Mouse (Mus musculus) heart, adult 2 months (tissue): ENCODE measurements around the gene Reg1. TPM values are rescaled to one million over a fixed set of nuclear protein-coding genes. Genes with fewer than 3 reads are reported as not detected.

Source experiments
- DNase-seq, 2 experiments: peaks; one replicate each; pipeline ENCODE4 v3.0.0; 2021
- H3K27ac ChIP-seq: fragments of 200-600 bp; 2 replicates; pipeline ENCODE4 v1.8.1; 2022
- H3K27me3 ChIP-seq: fragments of 200-500 bp; 2 replicates; pipeline ENCODE4 v1.6.1; 2012; ENCODE audit warnings: mild to moderate bottlenecking, low read length, inconsistent platforms, mixed read lengths; ENCODE audit not compliant: control insufficient read depth, insufficient read depth
- H3K36me3 ChIP-seq: fragments of 200-500 bp; 2 replicates; pipeline ENCODE4 v1.6.1; 2012; ENCODE audit warnings: low read length, inconsistent platforms; ENCODE audit not compliant: control insufficient read depth, insufficient read depth
- H3K4me1 ChIP-seq: fragments of 200-500 bp; 2 replicates; pipeline ENCODE4 v1.6.1; 2011; ENCODE audit warnings: low read length; ENCODE audit not compliant: control insufficient read depth, insufficient read depth
- H3K4me3 ChIP-seq: fragments of 200-600 bp; 2 replicates; pipeline ENCODE4 v1.8.1; 2022
- H3K79me2 ChIP-seq: fragments of 200-500 bp; replicated peaks from 2 replicates; pipeline ENCODE4 v1.6.1; 2012; ENCODE audit warnings: mild to moderate bottlenecking, inconsistent platforms, low read length, moderate library complexity, mixed read lengths; ENCODE audit not compliant: control insufficient read depth, insufficient read depth
- H3K9ac ChIP-seq: fragments of 200-500 bp; 2 replicates; pipeline ENCODE4 v1.6.1; 2012; ENCODE audit warnings: low read depth, mild to moderate bottlenecking, control low read depth, inconsistent platforms, low read length, mixed read lengths
- CTCF ChIP-seq: fragments of 200-600 bp; IDR thresholded peaks from 2 replicates; pipeline ENCODE4 v1.8.1; 2022; ENCODE audit warnings: antibody characterized with exemption, mild to moderate bottlenecking, moderate library complexity
- EP300 ChIP-seq: fragments of 200-500 bp; IDR thresholded peaks from 2 replicates; pipeline ENCODE4 v1.6.1; 2011; ENCODE audit warnings: low read depth, low read length, control low read depth; ENCODE audit not compliant: insufficient read depth
- POLR2A ChIP-seq: fragments of 200-500 bp; IDR thresholded peaks from 2 replicates; pipeline ENCODE4 v1.6.1; 2011; ENCODE audit warnings: mild to moderate bottlenecking, low read depth, low read length, control low read depth; ENCODE audit not compliant: insufficient read depth
- WGBS: fragments of 180-500 bp; shearing (Covaris S2); methylation state at CpG from one replicate; pipeline ENCODE4 v1.1.7; 2018; 5-methylcytosine and 5-hydroxymethylcytosine counted together
- intact Hi-C: fragments of 180-260 bp; cut with DNase I; formaldehyde crosslinking; loops from one replicate; pipeline ENCODE4 v1.15.1; 2025
- polyA plus RNA-seq: library from polyadenylated mRNA; depleted of rRNA; stranded (reverse); fragments of >200 nt; gene quantifications from 2 replicates; pipeline ENCODE4 v1.2.3, GENCODE M21; 2012; rRNA removed
- total RNA-seq, 2 experiments: library from RNA; stranded (reverse); gene quantifications; 2 replicates each; pipeline ENCODE4 v1.2.3; 2021

Gene Reg1
- total and polyA plus RNA-seq, 3 experiments: not detected

DNA sequence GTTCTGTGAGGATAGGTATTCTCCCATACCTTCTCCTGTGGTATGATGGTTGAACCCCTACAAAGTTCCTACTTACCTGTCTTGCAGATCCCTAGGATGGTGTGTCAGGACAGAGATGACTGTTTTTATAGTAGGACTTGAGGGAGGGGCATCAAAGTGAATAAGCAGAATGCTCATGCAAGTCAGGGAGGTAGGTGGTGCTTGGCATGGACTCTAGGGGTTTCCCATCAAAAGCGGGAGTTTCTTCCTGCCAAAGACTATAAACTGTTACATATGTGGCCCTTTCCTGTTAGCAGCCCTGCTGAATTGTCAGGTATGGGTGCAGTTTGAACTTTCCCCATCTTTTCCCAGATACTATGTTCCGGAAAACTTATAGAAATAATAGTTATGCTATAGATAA lies 46.3 kb downstream of the Reg1 start, which contains the start of gene Reg3g:
Reg3g (minus strand) TSS at position 101 of the 400 bp plus-strand sequence.
- Histone ChIP-seq H3K9ac (no peak within 1 kb of the TSS), H3K27me3 (no peaks in the 10 kb centered on the region), H3K4me1 (no peaks in the 10 kb centered on the region), H3K36me3 (no peaks in the 10 kb centered on the region), H3K27ac (no peak within 1 kb of the TSS), H3K79me2 (no peaks in the 10 kb centered on the region), H3K4me3 (no peak within 1 kb of the TSS)
- TF ChIP-seq POLR2A (no peak), EP300 (no peak)
- 75% methylated on average over 2 of the region's 2 CpGs for WGBS
- DNase-seq: no peak
- intact Hi-C loops: no loop called here

DNA sequence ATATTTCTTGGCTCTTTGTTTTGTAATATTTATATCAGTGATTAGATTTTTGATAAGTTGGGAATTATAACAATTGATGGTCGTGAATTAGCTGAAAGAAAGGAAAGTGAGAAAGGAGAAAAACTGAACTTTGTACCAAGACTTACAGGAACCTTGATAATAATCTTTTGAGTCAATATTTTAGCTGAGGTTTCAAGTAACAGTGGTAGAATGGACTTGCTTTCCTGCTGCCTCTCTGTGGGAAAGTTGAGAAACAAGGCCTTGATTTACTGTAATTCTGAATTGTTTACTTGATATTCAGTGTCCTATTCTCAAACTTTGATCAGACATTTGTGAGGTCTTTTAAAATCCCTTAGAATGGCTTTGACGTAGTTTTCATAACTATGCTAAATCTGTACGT lies 46.8 kb downstream of the Reg1 start:
- Histone ChIP-seq H3K4me3 (no peak overlapping the region), H3K79me2 (no peaks in the 10 kb centered on the region), H3K36me3 (no peaks in the 10 kb centered on the region), H3K27ac (no peak overlapping the region), H3K9ac (no peak overlapping the region), H3K27me3 (no peaks in the 10 kb centered on the region), H3K4me1 (no peaks in the 10 kb centered on the region)
- 61% methylated on average over 3 of the region's 3 CpGs for WGBS
- no peak for DNase-seq
- TF ChIP-seq POLR2A (no peak), CTCF (no peak), EP300 (no peak)
- intact Hi-C loops: no loop called here

Other genes with a start within 250 kb of the Reg1 start
- gene Reg3b, start 52.1 kb upstream of the Reg1 start, total RNA-seq: not detected
- 1.1 TPM in 1 of 2 replicates, not detected in the other for gene Reg3b, start 52.1 kb upstream of the Reg1 start, polyA plus RNA-seq
- not detected for gene Reg3d, start 43.8 kb upstream of the Reg1 start, total RNA-seq
- not detected in 2 replicates for gene Reg3d, start 43.8 kb upstream of the Reg1 start, polyA plus RNA-seq
- not detected for gene Reg3a, start 42.0 kb upstream of the Reg1 start, total RNA-seq
- gene Reg3a, start 42.0 kb upstream of the Reg1 start, polyA plus RNA-seq: not detected in 2 replicates
- not detected for gene Reg2, start 27.1 kb upstream of the Reg1 start, total RNA-seq
- gene Reg2, start 27.1 kb upstream of the Reg1 start, polyA plus RNA-seq: not detected in 2 replicates
- not detected for gene Reg3g, start 46.2 kb downstream of the Reg1 start, total RNA-seq
- 56.6 TPM in 1 of 2 replicates, not detected in the other for gene Reg3g, start 46.2 kb downstream of the Reg1 start, polyA plus RNA-seq